Mouse (Mus musculus) midbrain, embryonic 13.5 days (tissue): ENCODE results near the gene Arhgap35. TPM values are rescaled to one million over a fixed set of nuclear protein-coding genes. Genes with fewer than 3 reads are reported as not detected.
"Not testable (repeated sequence)": the region's sequence is repeated elsewhere in the genome, so short reads cannot be mapped to it uniquely, and the experiment has no call there.

Experiments used
- ATAC-seq: fragments of 200-750 bp; cut with Nextera tagmentation; 2 replicates; pipeline ENCODE4 v1.8.0; 2017; ENCODE audit warnings: mild to moderate bottlenecking, moderate TSS enrichment, moderate library complexity
- H3K27ac ChIP-seq: fragments of 300-500 bp; sonication (generic); 2 replicates; pipeline ENCODE4 v1.5.1; 2015; ENCODE audit warnings: inconsistent platforms, mild to moderate bottlenecking, moderate library complexity
- H3K27me3 ChIP-seq: fragments of 300-500 bp; sonication (generic); 2 replicates; pipeline ENCODE4 v1.6.1; 2015; ENCODE audit warnings: mild to moderate bottlenecking, inconsistent platforms
- H3K36me3 ChIP-seq: fragments of 300-500 bp; sonication (generic); 2 replicates; pipeline ENCODE4 v1.6.1; 2015; ENCODE audit warnings: mild to moderate bottlenecking, inconsistent platforms
- H3K4me1 ChIP-seq: fragments of 300-500 bp; sonication (generic); replicated peaks from 2 replicates; pipeline ENCODE4 v1.6.1; 2015; ENCODE audit warnings: inconsistent platforms
- H3K4me2 ChIP-seq: fragments of 300-500 bp; sonication (generic); replicated peaks from 2 replicates; pipeline ENCODE4 v1.6.1; 2015; ENCODE audit warnings: moderate library complexity, mild to moderate bottlenecking, inconsistent platforms
- H3K4me3 ChIP-seq: fragments of 300-500 bp; sonication (generic); replicated peaks from 2 replicates; pipeline ENCODE4 v1.5.1; 2015; ENCODE audit warnings: mild to moderate bottlenecking, inconsistent platforms
- H3K9ac ChIP-seq: fragments of 300-500 bp; sonication (generic); replicated peaks from 2 replicates; pipeline ENCODE4 v1.6.1; 2015; ENCODE audit warnings: mild to moderate bottlenecking, inconsistent platforms
- H3K9me3 ChIP-seq: fragments of 300-500 bp; sonication (generic); 2 replicates; pipeline ENCODE4 v1.6.1; 2016; ENCODE audit warnings: mild to moderate bottlenecking, inconsistent platforms
- WGBS: fragments of 180-500 bp; shearing (Covaris S2); methylation state at CpG from one replicate; pipeline ENCODE4 v1.1.7; 2015; 5-methylcytosine and 5-hydroxymethylcytosine counted together
- polyA plus RNA-seq: library from polyadenylated mRNA; unstranded; fragments of >200 nt; fragmentation: Nextera tagmentation; extraction: Ambion mirVana; gene quantifications from 2 replicates; pipeline ENCODE4 v1.2.1, GENCODE M21; 2015

Arhgap35 gene
- polyA plus RNA-seq = 32.4 and 34.0 TPM in 2 replicates

DNA sequence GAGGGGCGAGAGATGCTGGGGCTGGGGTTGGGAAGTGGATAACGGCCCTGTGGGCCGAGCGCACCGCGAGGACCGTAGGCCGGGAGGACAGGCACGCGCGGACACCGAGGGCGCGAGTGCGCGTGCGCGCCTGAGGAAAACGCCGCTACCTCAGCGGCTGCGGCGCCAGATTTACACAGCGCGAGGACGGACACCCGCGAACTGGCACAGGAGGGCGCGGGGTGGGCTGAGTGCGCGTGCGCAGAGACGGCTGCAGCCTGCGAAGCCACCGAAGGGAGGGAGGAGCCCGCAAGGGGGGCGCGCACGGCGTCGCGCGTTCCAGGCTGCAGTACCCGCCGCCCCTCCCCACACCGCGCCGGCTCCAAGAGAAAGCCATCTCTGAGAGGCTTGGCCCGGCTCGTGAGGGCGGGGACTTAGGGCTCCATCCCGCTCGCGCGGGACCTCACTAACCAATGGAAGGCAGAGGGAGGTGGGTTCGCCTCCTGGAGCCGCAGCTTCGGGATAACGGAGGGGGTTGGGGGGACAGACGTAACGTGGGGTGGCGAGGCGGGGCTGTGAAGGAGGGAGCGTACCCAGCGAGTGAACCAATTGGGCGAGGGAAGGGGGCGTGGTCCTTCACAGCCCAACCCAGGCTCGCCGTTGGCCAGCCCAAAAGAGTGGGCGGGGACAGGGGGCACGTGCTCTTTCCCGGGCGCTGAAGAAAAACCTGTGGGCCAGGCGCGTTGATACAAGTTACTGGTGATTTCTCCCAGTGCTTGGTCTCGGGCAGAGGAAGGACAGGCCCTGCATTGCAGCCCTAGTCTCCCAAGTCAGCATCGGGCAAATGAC lies at the start of gene Arhgap35:
Gene Arhgap35, minus strand, starts transcription at position 106 of the 828 bp plus-strand sequence.
- Histone ChIP-seq H3K4me3 (peak within 1 kb of the TSS; percentile 74), H3K27me3 (peaks cover 14% of the 10 kb centered on the region), H3K36me3 (no peaks in the 10 kb centered on the region), H3K9me3 (no peaks in the 10 kb centered on the region), H3K27ac (peak within 1 kb of the TSS; percentile 100), H3K9ac (peak within 1 kb of the TSS; percentile 98), H3K4me1 (peaks cover 52% of the 10 kb centered on the region), H3K4me2 (peak within 1 kb of the TSS; percentile 96)
- ATAC-seq = peak; percentile 99
- under 1% methylated on average over 58 of the region's 78 CpGs for WGBS

DNA sequence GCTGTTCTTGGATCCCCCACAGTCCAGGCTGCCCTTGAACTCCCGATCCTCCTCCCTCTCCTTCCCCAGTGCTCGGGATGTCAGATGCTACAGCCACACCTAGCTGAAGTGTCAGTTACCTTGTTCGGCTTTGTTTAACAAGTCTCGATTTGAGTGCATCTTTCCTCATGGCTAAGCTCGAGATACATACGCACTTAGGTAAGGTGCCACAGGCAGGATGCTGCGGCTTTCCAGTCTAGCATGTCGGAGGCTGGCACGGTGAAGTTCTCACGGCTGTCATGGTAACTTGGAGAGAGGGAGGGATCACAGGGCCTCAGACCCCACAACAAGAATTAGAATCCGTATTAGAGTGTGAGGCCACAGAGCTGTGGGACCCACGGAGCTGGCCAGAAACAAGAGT lies 29.5 kb upstream of the Arhgap35 start:
- Histone ChIP-seq H3K27ac (no peak overlapping the region), H3K9ac (no peak overlapping the region), H3K4me1 (0 out of 2 replicates have a peak, but pooled peaks cover 2% of the 10 kb centered on the region), H3K36me3 (no peaks in the 10 kb centered on the region), H3K9me3 (no peaks in the 10 kb centered on the region), H3K4me2 (no peak overlapping the region), H3K4me3 (no peak overlapping the region), H3K27me3 (no peaks in the 10 kb centered on the region)
- no peak for ATAC-seq
- WGBS = 67% methylated on average over 12 of the region's 12 CpGs

DNA sequence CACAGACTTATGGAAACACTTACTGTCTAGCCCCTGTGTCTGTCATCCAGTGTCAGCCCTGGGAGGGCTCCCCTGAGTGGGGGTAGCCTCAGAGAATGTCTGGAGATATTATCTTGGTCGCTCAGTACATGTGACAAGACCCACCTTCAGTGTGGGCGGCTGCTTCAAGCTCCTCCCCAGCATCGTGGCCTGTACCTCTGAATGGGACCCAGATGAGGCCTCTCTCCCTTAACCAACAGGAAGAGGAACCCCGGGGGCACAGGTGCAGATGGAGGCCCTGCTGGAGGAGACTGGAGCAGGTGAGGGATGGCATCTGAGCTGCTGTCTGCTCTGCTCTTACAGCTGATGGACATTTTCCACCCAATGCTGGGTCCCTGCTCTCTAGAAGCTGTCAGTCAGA lies 28.3 kb upstream of the Arhgap35 start:
- not testable (repeated sequence) for ATAC-seq, H3K36me3 ChIP-seq, H3K4me3 ChIP-seq, H3K27me3 ChIP-seq, H3K4me2 ChIP-seq, H3K27ac ChIP-seq, H3K4me1 ChIP-seq, H3K9me3 ChIP-seq, H3K9ac ChIP-seq
- 68% methylated on average over 3 of the region's 4 CpGs for WGBS

DNA sequence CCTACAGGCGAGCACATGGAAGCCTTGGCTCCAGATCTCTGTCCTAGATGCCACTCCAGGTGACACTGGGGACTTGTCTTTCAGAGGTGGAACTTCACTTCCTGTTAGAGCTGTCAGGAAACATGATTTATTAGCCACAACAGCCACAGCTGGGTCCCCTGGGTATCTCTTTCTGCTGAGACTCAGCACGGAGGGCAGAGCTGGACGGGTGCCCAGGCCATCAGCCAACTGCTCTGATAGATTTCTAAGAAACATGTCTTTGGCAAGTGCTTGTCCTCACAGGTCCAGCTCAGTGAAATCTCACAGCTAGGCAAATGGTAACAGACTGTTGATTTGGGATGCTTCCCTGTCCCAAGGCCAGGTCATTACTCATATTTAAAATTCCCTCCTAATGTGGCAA lies 24.2 kb upstream of the Arhgap35 start:
- 80% methylated on average over 3 of the region's 3 CpGs for WGBS
- Histone ChIP-seq H3K27ac (no peak overlapping the region), H3K4me2 (no peak overlapping the region), H3K9me3 (no peaks in the 10 kb centered on the region), H3K9ac (no peak overlapping the region), H3K4me1 (no peaks in the 10 kb centered on the region), H3K27me3 (no peaks in the 10 kb centered on the region), H3K36me3 (no peaks in the 10 kb centered on the region), H3K4me3 (no peak overlapping the region)
- no peak for ATAC-seq

DNA sequence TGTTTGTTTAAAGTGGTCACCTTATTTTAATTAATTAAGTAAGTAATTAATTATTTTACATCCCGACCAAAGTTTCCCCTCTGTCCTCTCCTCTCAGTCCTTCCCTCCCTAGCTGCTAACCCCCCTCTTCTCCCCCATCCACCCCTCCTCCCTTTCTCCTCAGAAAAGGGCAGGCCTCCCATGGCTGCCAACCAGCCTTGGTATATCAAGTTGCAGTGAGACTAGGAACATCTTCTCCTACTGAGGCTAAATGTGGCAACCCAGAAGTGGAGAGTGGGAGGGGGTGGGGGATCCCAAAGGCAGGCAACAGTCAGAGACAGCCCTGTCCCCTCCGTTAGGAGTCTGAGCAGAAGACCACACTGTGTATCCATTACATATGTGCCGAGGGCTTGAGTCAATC lies 20.3 kb upstream of the Arhgap35 start:
- H3K27me3 ChIP-seq = no peaks in the 10 kb centered on the region
- 66% methylated on average over 3 of the region's 3 CpGs for WGBS
- H3K4me1 ChIP-seq = no peaks in the 10 kb centered on the region
- no peaks in the 10 kb centered on the region for H3K9me3 ChIP-seq
- H3K36me3 ChIP-seq = no peaks in the 10 kb centered on the region
- ATAC-seq = no peak
- no peak overlapping the region for H3K27ac ChIP-seq
- H3K9ac ChIP-seq = no peak overlapping the region
- H3K4me2 ChIP-seq = no peak overlapping the region
- H3K4me3 ChIP-seq = no peak overlapping the region

DNA sequence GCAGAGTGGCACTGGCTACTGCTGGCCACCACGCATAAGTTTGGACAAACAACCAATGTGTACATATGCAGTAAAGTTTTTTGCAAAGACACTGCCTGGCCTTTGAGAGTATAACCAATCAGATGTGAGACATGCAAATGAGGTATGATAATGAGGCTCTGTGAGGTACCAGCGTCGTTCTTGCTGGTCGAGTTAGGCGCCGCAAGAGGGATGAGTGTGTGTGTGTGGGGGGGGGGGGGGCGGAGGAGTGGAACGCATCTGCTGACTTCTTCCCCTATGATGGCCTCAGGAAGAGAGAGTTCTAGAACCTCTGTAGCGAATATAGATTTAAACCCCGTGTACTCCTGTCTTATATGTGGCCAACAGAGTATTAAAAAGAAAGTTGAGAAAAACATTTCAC lies 19.1 kb upstream of the Arhgap35 start:
- H3K27me3 ChIP-seq, H3K4me3 ChIP-seq, H3K4me2 ChIP-seq, H3K4me1 ChIP-seq, H3K9me3 ChIP-seq, H3K27ac ChIP-seq, H3K9ac ChIP-seq, H3K36me3 ChIP-seq: not testable (repeated sequence)
- 10% methylated on average over 10 of the region's 10 CpGs for WGBS
- ATAC-seq = peak; percentile 46; the same call in 1 of the 2 replicates

DNA sequence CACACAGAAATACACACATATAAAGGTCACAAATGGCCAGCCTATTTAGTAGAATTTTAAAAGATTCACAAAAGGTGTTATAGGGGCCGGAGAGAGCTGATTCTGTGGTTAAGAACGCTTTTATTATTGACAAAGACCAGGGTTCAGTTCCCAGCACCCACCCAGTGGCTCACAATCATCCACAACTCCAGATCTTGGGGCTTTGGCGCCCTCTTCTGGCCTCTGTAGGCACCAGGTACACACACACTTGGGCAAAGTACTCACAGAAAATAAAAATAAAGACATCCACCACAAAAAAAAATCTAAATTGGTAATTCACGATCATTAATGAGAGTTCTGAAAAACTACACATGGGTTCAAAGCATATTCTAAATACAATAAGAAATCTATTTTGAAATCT lies 17.1 kb upstream of the Arhgap35 start:
- Histone ChIP-seq H3K9ac (no peak overlapping the region), H3K9me3 (no peaks in the 10 kb centered on the region), H3K4me3 (no peak overlapping the region), H3K4me2 (no peak overlapping the region), H3K27ac (no peak overlapping the region), H3K36me3 (no peaks in the 10 kb centered on the region), H3K27me3 (no peaks in the 10 kb centered on the region), H3K4me1 (no peaks in the 10 kb centered on the region)
- ATAC-seq = no peak
- 65% methylated on average over 4 of the region's 4 CpGs for WGBS

DNA sequence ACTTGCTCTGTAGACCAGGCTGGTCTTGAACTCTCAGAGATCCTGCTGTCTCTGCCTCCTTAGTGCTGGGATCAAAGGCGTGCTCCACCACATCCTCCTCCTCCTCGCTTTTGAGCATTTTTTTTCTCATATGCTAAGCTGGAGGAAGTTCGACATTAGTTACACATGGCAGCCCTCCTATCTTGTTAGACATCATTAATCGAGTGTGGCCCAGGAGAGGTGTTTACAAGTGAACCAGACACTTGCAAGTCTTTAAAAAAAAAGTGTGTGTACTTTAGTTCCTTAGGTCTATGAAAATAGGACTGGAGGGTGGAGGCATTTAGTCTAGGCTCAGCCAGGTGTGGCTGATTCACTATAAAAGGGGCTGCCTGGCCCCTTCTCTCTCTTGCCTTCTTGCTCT lies 16.2 kb upstream of the Arhgap35 start:
- no peaks in the 10 kb centered on the region for H3K4me1 ChIP-seq
- H3K4me3 ChIP-seq = no peak overlapping the region
- H3K36me3 ChIP-seq = no peaks in the 10 kb centered on the region
- WGBS = 87% methylated on average over 4 of the region's 4 CpGs
- H3K27ac ChIP-seq = no peak overlapping the region
- no peaks in the 10 kb centered on the region for H3K27me3 ChIP-seq
- no peak overlapping the region for H3K9ac ChIP-seq
- H3K4me2 ChIP-seq = no peak overlapping the region
- no peaks in the 10 kb centered on the region for H3K9me3 ChIP-seq
- ATAC-seq = no peak

DNA sequence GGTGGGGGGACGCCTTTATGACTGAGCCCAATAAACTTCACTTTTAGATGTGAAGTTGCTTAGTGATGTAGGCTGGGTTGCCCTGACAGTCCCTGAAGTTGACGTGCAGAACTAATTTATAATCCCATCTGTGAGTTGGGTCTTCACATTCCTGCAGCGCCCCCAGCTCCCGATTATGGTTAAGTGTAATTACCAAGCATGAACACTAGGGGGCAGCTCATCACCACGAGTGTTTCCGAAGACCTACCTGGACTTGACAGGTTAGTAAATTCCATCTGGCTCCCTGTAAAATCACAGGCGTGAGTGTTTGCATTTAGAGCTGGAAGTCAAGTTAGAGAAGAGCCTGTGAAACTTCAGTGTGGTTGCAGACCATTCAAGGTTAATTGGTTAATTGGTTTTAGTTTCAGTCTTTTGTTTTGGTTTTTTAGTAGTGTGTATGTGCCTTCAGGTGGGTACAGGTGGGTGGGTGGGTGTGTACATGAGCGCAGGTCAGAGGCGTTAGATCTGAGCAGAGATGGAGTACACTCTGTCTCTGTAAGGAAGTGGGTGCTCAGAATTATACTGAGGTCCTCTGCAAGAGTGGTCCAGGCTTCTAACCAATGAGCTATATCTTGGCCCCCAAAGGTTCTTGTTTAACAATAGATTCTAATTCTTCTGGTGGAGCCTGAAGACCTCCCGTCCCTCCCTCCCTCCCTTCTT lies 15.0 kb upstream of the Arhgap35 start:
- Histone ChIP-seq H3K4me2 (no peak overlapping the region), H3K27ac (no peak overlapping the region), H3K4me1 (no peaks in the 10 kb centered on the region), H3K9me3 (no peaks in the 10 kb centered on the region), H3K27me3 (no peaks in the 10 kb centered on the region), H3K36me3 (no peaks in the 10 kb centered on the region), H3K9ac (no peak overlapping the region), H3K4me3 (no peak overlapping the region)
- ATAC-seq = peak; percentile 40
- WGBS = 22% methylated on average over 10 of the region's 10 CpGs

DNA sequence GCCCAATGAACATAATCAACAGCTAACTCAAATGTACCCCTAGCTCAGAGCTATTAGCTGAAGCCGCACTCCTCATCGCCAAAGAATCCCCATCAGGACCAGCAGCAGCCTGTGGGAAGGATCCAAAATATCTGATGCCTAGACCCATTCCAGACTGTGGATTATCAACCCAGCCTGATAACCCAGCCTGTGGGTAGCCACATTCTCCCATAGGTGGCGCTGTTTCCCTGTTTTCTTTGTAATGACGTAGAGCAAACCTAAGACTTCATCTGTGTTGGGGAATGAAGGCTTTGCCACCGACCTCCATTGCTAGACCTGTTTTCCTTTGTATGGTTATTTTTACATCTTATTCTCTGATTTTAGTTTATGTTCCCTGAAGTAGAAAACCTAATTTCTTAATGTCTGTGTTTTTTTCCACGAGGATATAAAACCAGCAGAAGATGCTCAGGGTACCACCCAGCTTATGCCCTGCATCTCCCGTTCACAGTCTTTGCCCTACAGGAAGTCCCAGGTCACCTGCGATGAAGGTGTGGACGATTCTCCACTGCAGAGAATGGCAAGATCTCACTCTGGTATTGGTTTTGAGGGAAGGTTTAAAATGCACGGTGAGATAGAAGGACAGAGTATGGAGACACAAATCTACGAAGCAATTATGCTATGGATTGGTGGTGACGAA lies 13.4 kb upstream of the Arhgap35 start:
- ATAC-seq = peak; percentile 86
- H3K4me2 ChIP-seq = no peak overlapping the region

DNA sequence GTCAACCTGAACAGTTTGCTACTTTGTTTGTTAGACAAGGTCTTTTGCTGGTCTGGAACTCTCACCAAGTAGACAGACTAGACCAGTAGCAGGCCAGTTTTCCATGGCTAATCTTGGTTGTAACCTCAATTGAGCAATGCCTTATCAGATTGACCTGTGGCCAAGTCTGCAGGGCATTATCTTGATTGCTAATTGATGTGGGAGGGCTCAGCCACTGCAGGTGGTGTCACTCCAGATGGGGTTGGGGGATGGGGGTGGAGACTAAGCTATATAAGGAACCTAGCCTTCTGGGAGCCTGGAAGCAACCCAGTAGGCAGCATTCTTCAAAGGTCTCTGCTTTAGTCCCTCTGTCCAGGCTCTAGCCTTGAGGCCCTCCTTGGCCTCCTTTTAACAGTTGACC lies 8.9 kb upstream of the Arhgap35 start:
- ATAC-seq = no peak
- Histone ChIP-seq H3K4me3 (no peak overlapping the region), H3K9ac (no peak overlapping the region), H3K9me3 (no peaks in the 10 kb centered on the region), H3K4me1 (peaks cover 6% of the 10 kb centered on the region; the same call in 1 of the 2 replicates), H3K27ac (no peak overlapping the region), H3K4me2 (no peak overlapping the region), H3K36me3 (no peaks in the 10 kb centered on the region), H3K27me3 (peaks cover 5% of the 10 kb centered on the region; the same call in 1 of the 2 replicates)

More for the DNA sequence above, 13.4 kb upstream of the Arhgap35 start:
- H3K36me3 ChIP-seq = no peaks in the 10 kb centered on the region
- H3K27ac ChIP-seq = no peak overlapping the region
- no peaks in the 10 kb centered on the region for H3K27me3 ChIP-seq
- H3K4me3 ChIP-seq = no peak overlapping the region
- WGBS = 37% methylated on average over 12 of the region's 12 CpGs
- no peaks in the 10 kb centered on the region for H3K9me3 ChIP-seq
- no peak overlapping the region for H3K9ac ChIP-seq
- no peaks in the 10 kb centered on the region for H3K4me1 ChIP-seq

DNA sequence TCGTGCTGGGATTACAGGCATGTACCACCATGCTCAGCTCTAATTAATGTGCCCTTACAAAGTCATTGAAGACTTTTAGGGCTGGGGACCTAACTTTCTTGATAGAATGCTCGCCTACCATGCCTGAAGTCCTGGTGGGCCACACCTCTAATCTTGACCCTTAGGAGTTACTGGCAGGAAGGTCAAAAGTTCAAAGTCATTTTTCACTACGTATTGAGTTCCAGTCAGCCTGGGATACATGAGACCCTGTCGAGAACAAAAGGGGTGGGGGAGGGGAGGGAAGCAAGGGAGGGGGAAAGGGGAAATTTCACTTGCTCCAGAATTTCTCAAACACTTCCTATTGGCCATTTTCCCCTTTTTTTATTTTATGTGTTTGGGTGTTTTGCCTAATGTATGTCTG lies 8.3 kb upstream of the Arhgap35 start:
- ATAC-seq = no peak
- Histone ChIP-seq H3K9ac (no peak overlapping the region), H3K9me3 (no peaks in the 10 kb centered on the region), H3K4me1 (peaks cover 11% of the 10 kb centered on the region; the same call in 1 of the 2 replicates), H3K27me3 (peaks cover 9% of the 10 kb centered on the region; the same call in 1 of the 2 replicates), H3K4me2 (no peak overlapping the region), H3K36me3 (no peaks in the 10 kb centered on the region), H3K4me3 (no peak overlapping the region), H3K27ac (no peak overlapping the region)
- 62% methylated on average over 4 of the region's 4 CpGs for WGBS
